Mouse (Mus musculus): ENCODE measurements around the gene Rbfox1.
A peak's percentile ranks its signal among the peaks of the same experiment; 100 is the strongest.

The Rbfox1 gene

DNA sequence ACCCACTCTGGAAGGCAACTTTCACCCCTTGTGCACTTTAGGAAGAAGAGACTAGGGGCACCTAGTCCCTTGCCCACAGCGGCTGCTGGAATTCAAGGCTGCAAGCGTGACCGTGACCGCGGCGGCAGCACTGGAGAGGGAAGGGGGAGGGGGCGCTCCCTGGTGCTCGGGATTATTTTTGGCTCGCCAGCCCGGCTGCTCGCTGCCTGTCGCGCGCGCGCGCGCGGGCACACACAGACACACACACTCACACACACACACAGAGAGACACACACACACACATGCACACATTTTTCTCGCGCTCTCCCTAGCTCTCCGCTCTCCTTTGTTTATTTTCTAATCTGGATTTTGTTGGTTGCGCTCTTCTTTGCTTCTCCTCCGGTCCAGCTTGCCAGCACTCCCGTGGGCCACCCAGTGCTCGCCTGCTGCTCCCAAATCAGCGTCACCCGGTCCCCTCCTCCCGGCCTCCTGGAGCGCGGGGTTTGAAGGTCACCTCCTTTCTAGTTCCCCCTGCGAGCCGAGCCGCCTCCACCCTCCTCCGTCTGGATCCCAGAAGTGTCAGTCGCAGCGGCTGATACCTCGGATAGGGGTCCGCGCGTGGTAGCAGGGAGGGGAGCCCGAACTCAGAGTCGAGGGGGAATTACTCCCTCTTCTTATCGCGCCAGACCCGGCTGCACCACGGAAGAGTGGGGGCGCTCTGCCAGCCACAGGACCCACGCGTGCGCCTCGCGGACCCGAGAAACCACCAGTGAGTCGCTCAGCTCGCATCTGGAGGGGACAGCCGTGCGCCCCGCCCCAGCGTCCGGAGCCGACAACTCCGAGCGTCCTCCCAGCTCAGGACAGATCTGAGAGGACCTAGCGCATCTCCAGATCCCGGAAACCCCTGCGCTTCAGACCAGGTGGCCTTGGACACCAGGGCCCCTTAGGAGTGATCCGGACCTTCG lies at the start of gene Rbfox1:
Gene Rbfox1 (plus strand): TSS at position 610 of the 944 bp plus-strand sequence.
- DNase-seq (ENCODE audit: low spot score) = peak; percentile 39

DNA sequence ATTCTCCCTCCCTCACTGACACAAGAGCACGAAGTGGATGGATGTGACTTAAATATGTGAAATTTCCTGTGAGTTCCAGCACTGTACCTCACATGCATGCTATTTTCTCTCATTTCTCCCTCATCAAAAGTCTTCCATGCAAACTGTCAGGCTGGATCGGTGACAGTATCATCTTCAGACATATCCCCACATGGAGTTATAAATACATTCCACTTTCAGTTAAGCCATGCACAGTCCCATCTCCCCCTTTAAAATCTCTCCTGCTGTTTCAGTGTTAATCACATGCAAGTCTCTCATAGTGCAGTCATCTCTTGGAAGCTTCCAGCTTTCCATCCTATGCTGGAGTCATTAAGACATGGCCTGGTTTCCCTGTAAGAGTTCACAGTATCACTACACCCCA lies 48.4 kb upstream of the Rbfox1 start:
- DNase-seq (ENCODE audit: low spot score) = no peak

DNA sequence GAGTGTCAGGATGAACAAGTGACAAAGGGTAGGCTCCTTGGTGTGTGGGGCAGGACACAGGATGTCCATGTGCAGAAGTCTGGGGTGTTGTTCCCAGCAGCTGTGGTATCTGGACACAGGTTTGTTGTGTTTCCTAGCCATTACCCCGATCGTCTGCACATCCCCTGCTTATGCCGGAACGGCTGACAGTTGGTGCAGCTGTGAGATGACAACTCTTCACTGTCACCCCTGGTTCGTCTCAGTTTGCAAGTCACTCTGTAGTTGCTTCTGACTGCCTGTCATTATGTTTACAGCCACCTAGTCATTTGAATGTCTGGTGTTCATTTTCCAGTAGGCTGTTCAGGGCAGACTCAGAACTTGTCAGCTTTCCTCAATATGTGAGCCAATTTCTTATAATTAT lies 44.0 kb upstream of the Rbfox1 start:
- no peak for DNase-seq (ENCODE audit: low spot score)

DNA sequence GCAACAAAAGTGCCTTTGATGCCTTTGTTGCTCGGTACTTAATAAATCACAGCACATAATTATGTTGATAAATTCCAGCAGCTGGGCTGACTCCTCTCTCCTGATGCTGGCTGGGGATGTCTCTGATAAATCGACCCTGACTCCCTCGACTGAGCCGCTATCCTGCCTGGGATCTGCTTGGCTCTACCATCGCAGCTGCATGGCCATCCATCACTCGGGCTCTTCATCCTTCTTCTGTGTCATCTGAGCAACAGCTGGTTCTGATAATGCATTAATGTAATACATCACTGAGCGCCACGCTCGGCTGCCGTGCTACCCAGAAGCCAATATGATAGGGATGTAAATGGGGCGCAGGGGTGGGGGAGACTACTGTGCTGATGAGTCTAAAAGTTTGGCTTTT lies 39.5 kb upstream of the Rbfox1 start:
- peak; percentile 58 for DNase-seq (ENCODE audit: low spot score)

DNA sequence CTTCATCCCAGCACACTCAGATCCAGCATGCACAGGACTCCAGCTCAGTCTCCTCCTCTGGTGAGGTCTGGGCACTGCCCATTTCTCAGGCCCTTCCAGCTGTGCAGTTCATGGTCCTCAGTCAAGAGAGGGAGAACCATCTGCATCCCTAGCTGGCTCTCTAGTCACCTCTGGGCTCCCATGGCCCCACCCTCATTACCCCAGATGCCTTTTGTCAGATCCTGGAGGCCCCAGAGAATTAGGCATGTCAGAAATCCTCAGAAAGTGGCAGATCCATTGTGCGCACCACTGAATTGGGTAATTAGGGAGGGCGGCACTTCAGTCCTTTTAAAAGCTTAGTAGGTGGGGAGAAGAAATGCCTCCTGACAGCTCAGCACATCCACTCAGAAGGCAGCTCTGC lies 32.1 kb upstream of the Rbfox1 start:
- DNase-seq (ENCODE audit: low spot score) = no peak

DNA sequence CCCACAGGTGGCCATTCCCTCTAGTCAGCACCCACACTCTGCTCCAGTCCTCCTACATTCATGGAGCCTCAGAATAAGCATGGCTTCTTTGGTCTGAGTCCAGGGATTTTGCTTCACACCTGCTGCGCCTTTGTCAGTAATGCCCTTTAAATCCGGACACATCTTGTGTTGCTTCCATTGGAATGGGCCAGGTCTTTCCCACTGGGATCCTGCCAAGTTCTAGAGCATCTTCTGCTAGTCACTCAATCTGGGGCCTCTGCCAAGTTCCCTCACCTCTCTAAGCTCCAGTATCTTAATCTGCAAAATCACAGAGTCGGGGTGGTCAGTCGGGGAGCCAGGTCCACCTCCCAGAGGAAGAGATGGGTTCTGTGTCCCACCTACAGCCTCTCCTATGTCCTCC lies 20.8 kb upstream of the Rbfox1 start:
- DNase-seq (ENCODE audit: low spot score) = no peak

DNA sequence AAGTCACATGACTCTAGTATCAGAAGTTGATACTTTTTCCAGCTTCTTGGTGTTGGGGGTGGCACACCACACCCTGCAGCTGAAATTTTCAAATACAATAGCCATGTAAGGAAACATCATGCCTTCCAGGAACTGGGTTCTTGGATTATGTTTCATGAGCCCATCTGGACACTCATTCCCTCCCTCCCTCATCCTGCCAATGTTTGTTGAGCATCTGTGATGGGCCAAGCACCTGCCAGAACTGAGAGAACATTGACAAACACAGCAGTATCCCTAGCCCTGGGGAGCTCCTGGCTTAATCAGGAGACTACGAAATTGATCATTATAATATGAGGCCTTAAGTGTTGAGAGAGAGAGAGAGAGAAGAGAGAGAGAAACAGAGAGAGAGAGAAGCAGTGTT lies 18.2 kb upstream of the Rbfox1 start:
- no peak for DNase-seq (ENCODE audit: low spot score)

DNA sequence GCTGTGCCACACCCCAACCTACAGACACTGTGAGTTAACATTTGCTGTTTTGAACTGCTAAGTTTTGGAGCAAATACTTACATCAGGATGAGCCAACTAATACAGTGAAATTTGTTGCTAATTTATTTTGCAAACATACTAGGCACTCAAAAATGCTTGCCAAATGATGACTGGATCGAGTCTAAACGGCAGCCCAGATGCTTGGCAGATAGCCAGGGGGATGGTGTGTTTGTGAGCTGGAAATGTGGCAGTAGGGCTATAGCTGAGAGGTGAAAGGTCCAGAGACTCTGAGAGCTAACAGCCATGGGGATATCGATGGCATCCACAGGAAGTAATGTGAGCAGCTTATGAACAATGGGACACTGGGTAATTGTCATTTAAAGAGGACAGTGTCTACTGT lies 14.8 kb upstream of the Rbfox1 start:
- DNase-seq (ENCODE audit: low spot score) = no peak

DNA sequence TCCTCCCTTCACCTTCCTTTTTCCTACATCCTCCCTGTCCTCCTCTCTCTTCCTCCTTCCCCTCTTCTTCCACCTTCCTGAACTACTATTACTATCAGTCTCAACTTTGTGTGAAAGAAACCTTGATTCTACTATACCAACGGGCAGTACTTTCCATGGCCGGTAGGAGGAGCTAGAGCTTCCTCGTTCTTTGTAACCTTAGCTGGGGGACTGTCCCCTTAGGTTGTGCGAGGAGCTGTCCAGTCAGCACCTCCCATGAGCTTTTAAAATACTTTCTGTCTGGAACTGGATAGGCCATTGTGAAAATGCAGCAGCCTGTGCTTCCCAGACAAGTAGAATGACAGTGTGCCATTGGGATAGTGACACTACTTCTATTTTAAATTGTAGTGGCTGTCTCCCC lies 3.3 kb upstream of the Rbfox1 start:
- DNase-seq (ENCODE audit: low spot score) = peak; percentile 95

DNA sequence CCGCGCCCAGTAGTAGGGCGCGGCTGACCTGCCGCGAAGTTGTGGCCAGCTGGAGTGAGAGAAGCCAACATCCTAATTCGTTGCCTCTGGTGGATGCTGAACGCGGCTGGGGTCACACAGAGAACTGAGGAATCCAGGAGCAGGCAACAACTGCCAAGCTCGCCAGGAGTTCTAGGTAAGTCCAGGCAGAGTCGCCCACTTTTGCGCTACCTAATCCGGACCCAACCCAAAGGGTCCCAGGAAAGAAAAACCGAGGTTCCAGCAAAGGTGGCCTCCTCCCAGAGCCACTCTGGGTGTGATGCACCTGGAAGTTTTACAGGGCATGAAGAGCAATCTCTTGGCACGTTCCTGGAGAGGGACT lies 515 bp downstream of the Rbfox1 start:
- no peak for DNase-seq (ENCODE audit: low spot score)

DNA sequence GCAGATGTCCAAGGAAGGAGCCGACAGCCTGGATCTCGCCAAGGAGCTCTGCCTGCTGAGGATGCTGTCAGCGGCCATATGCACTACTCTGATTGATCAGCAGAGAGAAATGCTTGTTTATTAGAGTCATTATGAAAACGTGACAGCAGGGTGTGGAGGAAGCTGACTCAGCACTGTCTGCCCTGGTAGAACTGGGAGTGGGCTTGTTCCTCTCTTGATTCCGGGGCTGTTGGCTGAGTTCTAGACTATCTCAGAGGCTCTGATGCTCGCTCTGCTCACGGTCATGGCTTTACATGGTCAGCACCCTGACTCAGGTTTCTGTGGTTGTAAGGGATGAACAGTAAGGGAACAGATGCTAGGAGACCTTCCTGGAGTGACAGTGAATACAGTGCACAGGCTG lies 10.4 kb downstream of the Rbfox1 start:
- no peak for DNase-seq (ENCODE audit: low spot score)

DNA sequence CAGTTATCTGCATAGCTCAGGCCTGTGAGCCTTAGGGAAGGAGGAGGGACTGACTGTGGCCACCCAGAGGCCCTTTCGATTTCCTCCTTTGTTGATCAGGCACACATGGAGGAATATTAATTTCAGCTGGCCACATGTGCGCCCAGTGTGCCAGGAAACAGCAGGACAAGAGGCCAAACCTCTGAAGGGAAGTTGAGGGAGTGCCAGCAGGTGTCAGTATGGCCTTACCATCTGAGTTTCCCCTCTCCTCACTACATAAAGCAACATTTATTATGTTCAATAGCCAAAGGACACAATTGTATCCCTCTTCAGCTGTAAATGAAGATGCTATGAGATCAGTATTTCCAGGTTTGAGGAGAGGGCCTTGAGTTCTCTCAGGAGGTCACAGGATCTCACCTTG lies 13.2 kb downstream of the Rbfox1 start:
- peak; percentile 13 for DNase-seq (ENCODE audit: low spot score)

DNA sequence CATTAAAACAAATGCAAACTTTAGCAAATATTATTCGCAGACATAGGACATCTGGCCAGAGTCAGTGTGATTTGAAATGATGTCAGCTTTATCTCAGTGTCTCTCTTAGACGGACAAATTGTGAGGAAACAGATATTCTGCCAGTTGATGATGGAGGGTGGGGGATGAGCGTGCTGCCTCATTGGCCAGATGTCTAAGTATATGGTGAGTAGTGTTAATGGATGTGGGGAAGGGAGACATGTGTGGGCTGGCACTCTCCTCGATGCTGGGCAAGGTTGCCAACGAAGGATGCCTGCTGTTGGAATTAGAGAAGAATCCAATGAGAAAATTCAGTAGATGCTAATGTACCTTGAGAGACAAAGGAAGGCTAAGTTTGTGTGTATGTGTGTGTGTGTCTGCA lies 25.6 kb downstream of the Rbfox1 start:
- no peak for DNase-seq (ENCODE audit: low spot score)

DNA sequence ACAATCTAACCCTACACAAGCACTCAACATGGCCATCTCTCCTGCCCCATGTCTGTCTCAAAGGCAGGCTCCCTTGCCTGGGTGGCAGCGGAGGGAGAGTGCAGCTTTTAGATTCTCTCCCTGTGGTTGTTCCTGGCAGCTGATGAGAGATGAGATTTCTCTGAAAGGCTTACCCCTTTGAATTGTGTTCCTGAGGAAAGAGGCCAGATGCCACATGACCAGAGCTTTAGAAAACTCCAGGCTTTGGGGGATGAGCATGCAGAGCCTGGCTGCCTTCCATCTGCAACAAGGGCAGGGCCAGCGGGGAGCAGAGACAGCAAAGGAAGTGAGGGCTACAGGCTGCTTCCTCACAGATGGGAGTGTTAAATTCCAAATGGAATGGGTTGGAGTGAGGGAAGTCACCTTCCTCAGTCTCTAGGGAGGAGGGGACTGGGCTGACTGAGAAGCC lies 26.7 kb downstream of the Rbfox1 start:
- DNase-seq (ENCODE audit: low spot score) = peak; percentile 17

DNA sequence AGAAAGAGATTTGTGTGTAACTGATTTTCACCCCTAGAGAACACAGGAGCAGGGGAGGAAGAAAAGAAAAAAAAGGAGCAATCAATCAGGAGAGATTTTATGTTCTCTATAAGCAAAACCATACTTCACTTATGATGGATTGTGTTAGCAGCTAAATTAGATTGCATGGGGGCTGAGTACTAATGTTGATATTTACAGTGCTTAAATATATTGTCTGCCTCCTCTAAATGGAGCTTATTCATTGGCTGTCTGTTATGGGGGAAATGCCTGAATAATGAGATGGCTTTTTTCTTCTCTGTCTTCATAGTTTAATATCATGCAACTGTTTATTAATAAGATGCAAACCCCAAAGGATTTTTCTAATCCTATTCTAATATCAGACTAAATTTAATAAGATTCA lies 32.8 kb downstream of the Rbfox1 start:
- DNase-seq (ENCODE audit: low spot score) = no peak

DNA sequence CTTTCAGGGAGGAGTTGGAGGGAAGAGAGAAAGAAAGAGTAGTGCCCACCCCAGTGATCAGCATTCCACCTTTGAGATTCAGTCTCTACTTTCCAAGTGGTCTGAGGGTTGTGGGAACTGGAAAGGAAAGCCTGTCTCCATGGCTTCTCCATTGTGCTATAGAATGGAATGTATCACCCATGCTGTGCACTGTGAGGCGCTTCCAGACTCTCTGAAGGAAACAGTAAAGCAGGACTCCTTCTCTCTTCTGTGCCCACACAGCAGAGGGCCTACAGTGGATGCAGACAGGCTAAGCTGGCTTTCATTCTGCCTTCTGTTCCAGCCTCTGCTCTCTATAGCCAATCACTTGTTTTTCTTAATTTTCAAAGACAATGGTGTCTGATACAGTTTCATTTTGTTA lies 41.8 kb downstream of the Rbfox1 start:
- peak; percentile 13 for DNase-seq (ENCODE audit: low spot score)

DNA sequence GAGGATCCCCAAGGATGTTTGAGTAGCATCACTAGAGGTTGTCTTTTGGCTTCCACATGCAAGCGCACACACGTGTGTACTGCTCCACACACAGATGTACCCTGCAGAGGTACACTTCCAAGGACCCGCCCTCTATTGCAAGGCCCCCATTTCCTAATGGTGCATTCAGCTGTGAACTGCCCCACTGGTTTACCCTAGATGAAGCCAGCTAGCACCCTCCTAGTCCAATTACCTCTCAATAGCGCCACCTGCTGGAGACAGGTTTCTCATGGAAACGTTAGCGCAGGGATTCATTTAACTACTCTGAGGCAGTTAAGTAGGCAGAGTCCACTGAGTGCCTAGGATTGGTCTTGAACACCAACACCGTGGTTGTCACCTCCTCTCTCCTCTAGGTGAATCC lies 46.5 kb downstream of the Rbfox1 start:
- peak; percentile 90 for DNase-seq (ENCODE audit: low spot score)

DNA sequence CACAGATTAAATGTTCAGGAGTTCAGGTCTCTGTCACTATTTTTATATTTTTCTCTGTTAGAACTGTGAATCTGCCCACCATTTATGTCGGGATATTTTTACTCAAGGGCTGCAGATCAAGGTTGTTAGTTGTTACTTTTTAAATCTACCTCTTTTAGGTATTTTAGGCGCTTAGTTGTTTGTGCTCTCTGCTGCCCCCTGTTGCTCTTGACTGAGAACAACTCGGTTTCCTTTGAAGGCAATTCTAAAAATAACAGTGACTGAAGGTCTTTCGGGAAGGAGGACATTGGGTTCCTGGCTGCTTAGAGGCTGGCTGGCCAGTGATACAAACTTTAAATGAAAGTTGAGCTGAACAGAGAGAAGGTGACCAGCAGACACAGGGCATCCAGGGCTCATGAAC lies 54.9 kb downstream of the Rbfox1 start:
- DNase-seq (ENCODE audit: low spot score) = peak; percentile 16

DNA sequence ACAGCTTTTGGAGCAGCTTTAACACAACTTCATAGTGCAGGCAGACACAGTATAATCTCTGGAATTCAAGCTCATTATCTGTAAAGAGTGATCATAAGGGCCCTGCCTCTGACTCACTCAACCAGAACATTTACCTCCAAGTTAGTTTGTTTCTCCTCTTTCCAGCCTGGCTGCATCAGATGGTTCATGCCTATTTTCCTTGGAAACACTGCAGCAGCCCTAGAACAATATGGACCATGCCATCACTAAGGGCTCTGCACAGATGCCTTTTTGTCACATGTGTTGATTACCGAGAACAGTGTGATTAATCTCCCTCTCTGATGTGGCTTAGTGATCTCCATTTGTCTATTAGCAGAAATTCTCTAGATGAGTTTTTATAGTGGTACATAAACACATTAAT lies 60.5 kb downstream of the Rbfox1 start:
- DNase-seq (ENCODE audit: low spot score) = no peak

DNA sequence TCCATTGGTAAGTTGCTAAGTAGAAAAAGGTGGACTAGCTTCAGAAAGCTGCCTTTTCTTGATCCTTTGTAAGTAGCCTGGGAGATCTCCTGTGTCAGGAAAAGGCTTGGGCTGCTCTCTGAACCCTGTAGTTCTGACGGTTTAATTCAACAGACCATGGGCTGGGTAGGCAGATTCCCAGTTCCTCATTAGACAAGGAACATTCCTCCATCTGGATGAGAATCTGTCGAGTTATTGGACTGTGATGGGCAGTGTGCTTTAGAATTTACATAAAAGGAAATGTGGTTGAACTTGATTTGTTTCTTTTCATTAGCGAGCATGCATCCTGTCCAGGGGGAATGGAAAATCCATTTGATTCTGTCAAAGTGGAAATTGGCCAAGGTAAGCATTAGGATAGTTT lies 68.0 kb downstream of the Rbfox1 start:
- DNase-seq (ENCODE audit: low spot score) = no peak

DNA sequence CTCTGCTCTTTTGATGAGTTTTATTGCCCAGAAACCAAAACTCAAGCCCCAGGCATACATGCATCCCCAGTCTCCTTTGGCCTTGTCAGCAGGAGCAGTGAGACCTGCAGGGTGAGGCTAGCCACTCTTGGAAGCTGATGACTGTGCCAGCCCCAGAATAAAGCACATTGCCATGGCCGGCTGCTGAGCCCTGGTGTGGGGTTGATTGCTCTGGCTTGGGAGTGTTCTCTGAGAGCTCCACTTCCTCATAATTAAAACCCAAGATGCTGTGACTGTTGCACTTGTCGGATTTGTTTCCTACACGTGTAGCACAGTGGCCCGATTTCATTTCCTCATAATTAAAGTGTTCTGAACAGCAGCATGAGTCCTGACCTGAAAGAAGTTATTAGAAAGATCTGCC lies 72.3 kb downstream of the Rbfox1 start:
- no peak for DNase-seq (ENCODE audit: low spot score)

DNA sequence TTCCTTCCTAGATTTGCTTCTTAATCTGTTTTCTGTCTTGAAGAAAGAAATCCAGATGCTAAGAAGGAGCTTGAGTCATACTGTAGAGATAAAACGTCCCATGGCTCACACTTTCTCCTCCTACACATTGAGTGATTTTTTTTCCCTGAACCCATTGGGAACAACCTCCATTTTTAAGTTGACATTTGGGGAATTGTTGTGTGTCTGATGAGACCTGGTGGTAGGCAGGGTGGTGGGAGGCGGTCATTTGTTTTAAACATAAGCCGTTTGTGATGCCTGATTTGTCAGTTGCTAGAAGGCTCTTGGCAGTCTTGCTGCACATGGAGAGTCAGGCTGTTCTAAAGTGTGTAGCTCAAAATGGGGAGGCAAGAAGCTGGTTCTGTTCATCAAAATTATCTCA lies 76.6 kb downstream of the Rbfox1 start:
- no peak for DNase-seq (ENCODE audit: low spot score)

DNA sequence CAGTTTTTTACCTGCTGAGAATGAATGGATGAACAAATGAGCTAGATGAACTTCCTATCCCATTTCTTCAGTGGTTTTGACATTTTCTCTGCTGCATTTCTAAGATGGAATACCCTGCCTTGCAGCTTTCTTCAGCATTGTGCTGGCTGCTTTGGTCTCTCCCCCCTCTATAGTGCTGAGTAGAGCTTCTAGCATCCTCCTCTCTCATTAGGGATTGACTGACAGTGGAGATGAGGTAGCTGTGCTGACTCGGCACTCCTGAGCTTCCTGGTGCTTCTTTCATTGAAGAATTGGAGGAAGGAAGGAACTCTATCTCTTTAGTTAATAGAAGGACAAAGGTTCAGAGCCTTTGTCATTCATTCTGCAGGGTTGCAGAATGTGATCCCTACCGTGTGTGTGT lies 89.0 kb downstream of the Rbfox1 start:
- no peak for DNase-seq (ENCODE audit: low spot score)

Measured in embryo, embryonic 10.5 days (tissue).